Mouse (Mus musculus): Measurements from ENCODE around the gene Wdfy4. TPM values are rescaled to one million over a fixed set of nuclear protein-coding genes. Genes with fewer than 3 reads are reported as not detected.
A peak's percentile ranks its signal among the peaks of the same experiment; 100 is the strongest.

Gene Wdfy4
- polyA plus RNA-seq, 1 experiment from 2014 or later, result 0.10 TPM

- H3K27me3 ChIP-seq, result 0 out of 2 replicates have a peak, but pooled peaks cover 3% of the 10 kb centered on the region
- H3K36me3 ChIP-seq, result no peaks in the 10 kb centered on the region
- WGBS, result 90% methylated on average over 7 of the region's 7 CpGs
- no peak overlapping the region for H3K4me3 ChIP-seq
- no peak overlapping the region for H3K27ac ChIP-seq
- H3K4me1 ChIP-seq (replicated peaks), result peaks cover 13% of the 10 kb centered on the region
- no peak overlapping the region for H3K4me2 ChIP-seq
- no peak overlapping the region for H3K9ac ChIP-seq
- ATAC-seq (ENCODE audit: low FRiP score), result no peak
- no peaks in the 10 kb centered on the region for H3K9me3 ChIP-seq
Observed at GRCm38 (mm10) chr14:33058881-33059660, 126.2 kb downstream of the Wdfy4 start.

GRCm38 (mm10) chr14:33053441-33053840 lies 131.9 kb downstream of the Wdfy4 start:
- ATAC-seq (ENCODE audit: low FRiP score), result no peak
- H3K4me1 ChIP-seq (replicated peaks), result peaks cover 16% of the 10 kb centered on the region
- peak overlapping the region; percentile 10; the same call in 1 of the 2 replicates for H3K27ac ChIP-seq
- H3K4me3 ChIP-seq, result no peak overlapping the region
- H3K27me3 ChIP-seq, result 0 out of 2 replicates have a peak, but pooled peaks cover 3% of the 10 kb centered on the region
- H3K4me2 ChIP-seq, result no peak overlapping the region
- H3K36me3 ChIP-seq, result no peaks in the 10 kb centered on the region
- no peaks in the 10 kb centered on the region for H3K9me3 ChIP-seq
- H3K9ac ChIP-seq, result no peak overlapping the region
- WGBS, result 39% methylated on average over 8 of the region's 8 CpGs

- H3K9me3 ChIP-seq, result no peaks in the 10 kb centered on the region
- no peaks in the 10 kb centered on the region for H3K4me1 ChIP-seq (replicated peaks)
- ATAC-seq (ENCODE audit: low FRiP score), result no peak
- no peak overlapping the region for H3K4me2 ChIP-seq
- no peak overlapping the region for H3K4me3 ChIP-seq
- H3K27me3 ChIP-seq, result 0 out of 2 replicates have a peak, but pooled peaks cover 4% of the 10 kb centered on the region
- H3K9ac ChIP-seq, result no peak overlapping the region
- no peak overlapping the region for H3K27ac ChIP-seq
- no peaks in the 10 kb centered on the region for H3K36me3 ChIP-seq
- 90% methylated on average over 3 of the region's 3 CpGs for WGBS
Observed at GRCm38 (mm10) chr14:33045217-33045616, 140.1 kb downstream of the Wdfy4 start.

GRCm38 (mm10) chr14:33036811-33037210 lies 148.5 kb downstream of the Wdfy4 start:
- Histone ChIP-seq H3K9me3 (no peaks in the 10 kb centered on the region), H3K4me1 (replicated peaks) (peaks cover 10% of the 10 kb centered on the region; the same call in 1 of the 2 replicates), H3K27ac (no peak overlapping the region), H3K27me3 (no peaks in the 10 kb centered on the region), H3K4me3 (no peak overlapping the region), H3K4me2 (no peak overlapping the region), H3K36me3 (no peaks in the 10 kb centered on the region), H3K9ac (no peak overlapping the region)
- WGBS, result 41% methylated on average over 3 of the region's 3 CpGs
- no peak for ATAC-seq (ENCODE audit: low FRiP score)

GRCm38 (mm10) chr14:33035386-33035785 lies 149.9 kb downstream of the Wdfy4 start:
- H3K9me3 ChIP-seq, result no peaks in the 10 kb centered on the region
- H3K27ac ChIP-seq, result no peak overlapping the region
- no peaks in the 10 kb centered on the region for H3K36me3 ChIP-seq
- no peaks in the 10 kb centered on the region for H3K27me3 ChIP-seq
- H3K4me3 ChIP-seq, result no peak overlapping the region
- 48% methylated on average over 5 of the region's 5 CpGs for WGBS
- no peak overlapping the region for H3K9ac ChIP-seq
- no peak overlapping the region for H3K4me2 ChIP-seq
- ATAC-seq (ENCODE audit: low FRiP score), result no peak
- peaks cover 10% of the 10 kb centered on the region; the same call in 1 of the 2 replicates for H3K4me1 ChIP-seq (replicated peaks)

- no peak overlapping the region for H3K4me2 ChIP-seq
- H3K27ac ChIP-seq, result no peak overlapping the region
- H3K36me3 ChIP-seq, result no peaks in the 10 kb centered on the region
- 39% methylated on average over 6 of the region's 6 CpGs for WGBS
- no peak for ATAC-seq (ENCODE audit: low FRiP score)
- no peak overlapping the region for H3K9ac ChIP-seq
- peaks cover 10% of the 10 kb centered on the region; the same call in 1 of the 2 replicates for H3K4me1 ChIP-seq (replicated peaks)
- H3K27me3 ChIP-seq, result no peaks in the 10 kb centered on the region
- H3K9me3 ChIP-seq, result no peaks in the 10 kb centered on the region; the same call in 1 of the 2 replicates
- H3K4me3 ChIP-seq, result no peak overlapping the region
Observed at GRCm38 (mm10) chr14:33033424-33033823, 151.9 kb downstream of the Wdfy4 start.

GRCm38 (mm10) chr14:33030849-33031248 lies 154.5 kb downstream of the Wdfy4 start:
- Histone ChIP-seq H3K4me1 (replicated peaks) (peaks cover 8% of the 10 kb centered on the region; the same call in 1 of the 2 replicates), H3K27me3 (no peaks in the 10 kb centered on the region), H3K4me2 (no peak overlapping the region), H3K9me3 (no peaks in the 10 kb centered on the region; the same call in 1 of the 2 replicates), H3K9ac (no peak overlapping the region), H3K4me3 (no peak overlapping the region), H3K36me3 (no peaks in the 10 kb centered on the region), H3K27ac (no peak overlapping the region)
- 90% methylated on average over 3 of the region's 3 CpGs for WGBS
- no peak for ATAC-seq (ENCODE audit: low FRiP score)

- Histone ChIP-seq H3K4me1 (replicated peaks) (no peaks in the 10 kb centered on the region), H3K27ac (no peak overlapping the region), H3K4me3 (no peak overlapping the region), H3K9ac (no peak overlapping the region), H3K27me3 (0 out of 2 replicates have a peak, but pooled peaks cover 4% of the 10 kb centered on the region), H3K36me3 (no peaks in the 10 kb centered on the region), H3K4me2 (no peak overlapping the region), H3K9me3 (no peaks in the 10 kb centered on the region)
- no peak for ATAC-seq (ENCODE audit: low FRiP score)
- 74% methylated on average over 5 of the region's 5 CpGs for WGBS
Observed at GRCm38 (mm10) chr14:33019606-33020005, 165.7 kb downstream of the Wdfy4 start.

- 92% methylated on average over 3 of the region's 3 CpGs for whole genome bisulfite sequencing
- H3K9ac ChIP-seq, result no peak overlapping the region
- no peaks in the 10 kb centered on the region for H3K36me3 ChIP-seq
- H3K4me2 ChIP-seq, result no peak overlapping the region
- 0 out of 2 replicates have a peak, but pooled peaks cover 4% of the 10 kb centered on the region for H3K27me3 ChIP-seq
- H3K9me3 ChIP-seq, result no peaks in the 10 kb centered on the region
- H3K4me1 ChIP-seq (replicated peaks), result no peaks in the 10 kb centered on the region
- no peak overlapping the region for H3K27ac ChIP-seq
- no peak for ATAC-seq (ENCODE audit: low FRiP score)
- no peak overlapping the region for H3K4me3 ChIP-seq
Observed at GRCm38 (mm10) chr14:33019050-33019449, 166.3 kb downstream of the Wdfy4 start.

- no peak overlapping the region for H3K4me3 ChIP-seq
- no peak overlapping the region for H3K4me2 ChIP-seq
- 86% methylated on average over 1 of the region's 1 CpGs for WGBS
- H3K27me3 ChIP-seq, result no peaks in the 10 kb centered on the region
- ATAC-seq (ENCODE audit: low FRiP score), result no peak
- H3K9ac ChIP-seq, result no peak overlapping the region
- 0 out of 2 replicates have a peak, but pooled peaks cover 4% of the 10 kb centered on the region for H3K9me3 ChIP-seq
- H3K4me1 ChIP-seq (replicated peaks), result 0 out of 2 replicates have a peak, but pooled peaks cover 5% of the 10 kb centered on the region
- no peak overlapping the region for H3K27ac ChIP-seq
- H3K36me3 ChIP-seq, result no peaks in the 10 kb centered on the region
Observed at GRCm38 (mm10) chr14:33007638-33008037, 177.7 kb downstream of the Wdfy4 start.

- Histone ChIP-seq H3K27me3 (no peaks in the 10 kb centered on the region), H3K27ac (no peak overlapping the region), H3K4me1 (replicated peaks) (peaks cover 11% of the 10 kb centered on the region), H3K36me3 (no peaks in the 10 kb centered on the region), H3K4me3 (no peak overlapping the region), H3K9me3 (0 out of 2 replicates have a peak, but pooled peaks cover 4% of the 10 kb centered on the region), H3K4me2 (no peak overlapping the region), H3K9ac (no peak overlapping the region)
- no peak for ATAC-seq (ENCODE audit: low FRiP score)
- WGBS, result 100% methylated on average over 1 of the region's 1 CpGs
Observed at GRCm38 (mm10) chr14:33005114-33005513, 180.2 kb downstream of the Wdfy4 start.

- ATAC-seq (ENCODE audit: low FRiP score), result peak; percentile 63; the same call in 1 of the 2 replicates
- no peaks in the 10 kb centered on the region for H3K36me3 ChIP-seq
- no peak overlapping the region for H3K27ac ChIP-seq
- no peak overlapping the region for H3K9ac ChIP-seq
- 20% methylated on average over 8 of the region's 8 CpGs for WGBS
- no peaks in the 10 kb centered on the region for H3K27me3 ChIP-seq
- no peak overlapping the region for H3K4me3 ChIP-seq
- H3K9me3 ChIP-seq, result 0 out of 2 replicates have a peak, but pooled peaks cover 4% of the 10 kb centered on the region
- H3K4me2 ChIP-seq, result 0 out of 2 replicates have a peak overlapping the region, but pooled peaks have one; percentile 8
- H3K4me1 ChIP-seq (replicated peaks), result peaks cover 23% of the 10 kb centered on the region
Observed at GRCm38 (mm10) chr14:33000112-33000979, 185.0 kb downstream of the Wdfy4 start.

Measured in hindbrain, embryonic 13.5 days (tissue).